Mouse (Mus musculus): ENCODE measurements around the gene Bsn. TPM values are rescaled to one million over a fixed set of nuclear protein-coding genes. Genes with fewer than 3 reads are reported as not detected.
A peak's percentile ranks its signal among the peaks of the same experiment; 100 is the strongest.

Bsn gene
- polyA plus RNA-seq, 1 experiment from 2014 or later = 4.1 TPM

- Histone ChIP-seq H3K27ac (ENCODE audit: low read depth) (no peak overlapping the region), H3K9me3 (ENCODE audit: control insufficient read depth, low read length) (no peaks in the 10 kb centered on the region), H3K9ac (ENCODE audit: low read length) (no peak overlapping the region), H3K36me3 (ENCODE audit: control insufficient read depth, insufficient read depth, low read length) (no peaks in the 10 kb centered on the region), H3K4me2 (ENCODE audit: low read length) (no peak overlapping the region), H3K4me1 (replicated peaks; ENCODE audit: control insufficient read depth, insufficient read depth, low read length) (no peaks in the 10 kb centered on the region), H3K27me3 (replicated peaks; ENCODE audit: control insufficient read depth, insufficient read depth, low read length) (no peaks in the 10 kb centered on the region), H3K4me3 (ENCODE audit: low read depth, low read length) (no peak overlapping the region)
- 88% methylated on average over 12 of the region's 12 CpGs for WGBS
- DNase-seq (ENCODE audit: low spot score) (no peak), ATAC-seq (replicated peaks; ENCODE audit: low FRiP score, low TSS enrichment, low read depth) (no peak)
Observed at GRCm38 (mm10) chr9:108153516-108154448, 36.4 kb downstream of the Bsn start.

DNA sequence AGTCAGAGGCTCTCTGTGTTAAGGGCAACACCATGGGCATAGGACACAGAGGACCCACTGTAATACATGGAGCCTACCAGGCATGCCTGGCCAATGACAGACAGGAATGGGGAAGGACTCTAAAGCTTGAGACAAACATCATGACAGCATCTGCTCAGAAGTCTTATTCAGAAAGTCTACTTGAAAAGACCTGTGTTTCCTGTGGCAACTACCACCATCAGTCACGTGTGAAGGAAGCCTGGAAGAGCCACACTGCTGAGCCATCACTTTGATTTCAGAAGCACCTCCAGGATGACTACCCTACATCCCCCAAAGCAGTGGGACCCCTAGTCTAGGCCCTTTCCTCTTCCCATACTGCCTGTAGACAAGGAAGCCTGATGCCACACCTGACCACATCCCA lies 39.7 kb downstream of the Bsn start:
- Histone ChIP-seq H3K4me1 (replicated peaks; ENCODE audit: control insufficient read depth, insufficient read depth, low read length) (no peaks in the 10 kb centered on the region), H3K4me2 (ENCODE audit: low read length) (no peak overlapping the region), H3K27ac (ENCODE audit: low read depth) (no peak overlapping the region), H3K27me3 (replicated peaks; ENCODE audit: control insufficient read depth, insufficient read depth, low read length) (no peaks in the 10 kb centered on the region), H3K9me3 (ENCODE audit: control insufficient read depth, low read length) (no peaks in the 10 kb centered on the region), H3K36me3 (ENCODE audit: control insufficient read depth, insufficient read depth, low read length) (no peaks in the 10 kb centered on the region), H3K4me3 (ENCODE audit: low read depth, low read length) (no peak overlapping the region), H3K9ac (ENCODE audit: low read length) (no peak overlapping the region)
- 70% methylated on average over 1 of the region's 1 CpGs for WGBS
- ATAC-seq (replicated peaks; ENCODE audit: low FRiP score, low TSS enrichment, low read depth) (no peak), DNase-seq (ENCODE audit: low spot score) (no peak)

GRCm38 (mm10) chr9:108149817-108150216 lies 40.4 kb downstream of the Bsn start:
- Histone ChIP-seq H3K4me3 (ENCODE audit: low read depth, low read length) (no peak overlapping the region), H3K4me1 (replicated peaks; ENCODE audit: control insufficient read depth, insufficient read depth, low read length) (no peaks in the 10 kb centered on the region), H3K27ac (ENCODE audit: low read depth) (no peak overlapping the region), H3K27me3 (replicated peaks; ENCODE audit: control insufficient read depth, insufficient read depth, low read length) (no peaks in the 10 kb centered on the region), H3K9me3 (ENCODE audit: control insufficient read depth, low read length) (no peaks in the 10 kb centered on the region), H3K9ac (ENCODE audit: low read length) (no peak overlapping the region), H3K4me2 (ENCODE audit: low read length) (no peak overlapping the region), H3K36me3 (ENCODE audit: control insufficient read depth, insufficient read depth, low read length) (no peaks in the 10 kb centered on the region)
- ATAC-seq (replicated peaks; ENCODE audit: low FRiP score, low TSS enrichment, low read depth) = no peak
- DNase-seq (ENCODE audit: low spot score) = no peak
- WGBS = 46% methylated on average over 4 of the region's 4 CpGs

GRCm38 (mm10) chr9:108147606-108148005 lies 42.6 kb downstream of the Bsn start:
- no peak overlapping the region for H3K4me2 ChIP-seq (ENCODE audit: low read length)
- ATAC-seq (replicated peaks; ENCODE audit: low FRiP score, low TSS enrichment, low read depth) (no peak), DNase-seq (ENCODE audit: low spot score) (no peak)
- H3K9me3 ChIP-seq (ENCODE audit: control insufficient read depth, low read length) = no peaks in the 10 kb centered on the region
- WGBS = 78% methylated on average over 5 of the region's 5 CpGs
- H3K27me3 ChIP-seq (replicated peaks; ENCODE audit: control insufficient read depth, insufficient read depth, low read length) = no peaks in the 10 kb centered on the region
- H3K4me1 ChIP-seq (replicated peaks; ENCODE audit: control insufficient read depth, insufficient read depth, low read length) = no peaks in the 10 kb centered on the region
- H3K36me3 ChIP-seq (ENCODE audit: control insufficient read depth, insufficient read depth, low read length) = no peaks in the 10 kb centered on the region
- H3K4me3 ChIP-seq (ENCODE audit: low read depth, low read length) = no peak overlapping the region
- H3K27ac ChIP-seq (ENCODE audit: low read depth) = no peak overlapping the region
- H3K9ac ChIP-seq (ENCODE audit: low read length) = no peak overlapping the region

DNA sequence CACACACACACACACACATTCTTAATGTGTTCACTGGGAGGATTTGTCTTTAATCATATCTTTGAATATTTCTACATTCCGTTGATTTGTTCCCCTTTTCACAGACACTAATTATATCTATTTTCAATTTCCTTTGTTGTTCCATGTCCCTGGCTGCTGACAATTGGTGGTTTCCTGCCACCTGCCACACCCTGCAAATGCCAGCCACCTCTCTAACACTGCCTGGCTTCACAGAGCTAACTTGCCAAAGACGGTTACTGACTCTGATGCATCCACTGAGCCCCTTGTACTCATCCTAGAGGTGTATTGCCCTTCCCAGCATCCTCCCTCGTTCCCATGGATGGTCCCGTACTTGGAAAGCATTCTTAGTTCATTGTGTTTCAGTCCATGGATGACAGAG lies 43.7 kb downstream of the Bsn start:
- H3K9me3 ChIP-seq (ENCODE audit: control insufficient read depth, low read length) = no peaks in the 10 kb centered on the region
- no peak overlapping the region for H3K4me3 ChIP-seq (ENCODE audit: low read depth, low read length)
- H3K27ac ChIP-seq (ENCODE audit: low read depth) = no peak overlapping the region
- no peak for DNase-seq (ENCODE audit: low spot score)
- no peaks in the 10 kb centered on the region for H3K27me3 ChIP-seq (replicated peaks; ENCODE audit: control insufficient read depth, insufficient read depth, low read length)
- no peak for ATAC-seq (replicated peaks; ENCODE audit: low FRiP score, low TSS enrichment, low read depth)
- no peaks in the 10 kb centered on the region for H3K36me3 ChIP-seq (ENCODE audit: control insufficient read depth, insufficient read depth, low read length)
- H3K9ac ChIP-seq (ENCODE audit: low read length) = no peak overlapping the region
- no peaks in the 10 kb centered on the region for H3K4me1 ChIP-seq (replicated peaks; ENCODE audit: control insufficient read depth, insufficient read depth, low read length)
- WGBS = 72% methylated on average over 4 of the region's 4 CpGs
- no peak overlapping the region for H3K4me2 ChIP-seq (ENCODE audit: low read length)

- Histone ChIP-seq H3K27me3 (replicated peaks; ENCODE audit: control insufficient read depth, insufficient read depth, low read length) (no peaks in the 10 kb centered on the region), H3K9ac (ENCODE audit: low read length) (no peak overlapping the region), H3K36me3 (ENCODE audit: control insufficient read depth, insufficient read depth, low read length) (no peaks in the 10 kb centered on the region), H3K4me2 (ENCODE audit: low read length) (no peak overlapping the region), H3K4me3 (ENCODE audit: low read depth, low read length) (no peak overlapping the region), H3K9me3 (ENCODE audit: control insufficient read depth, low read length) (no peaks in the 10 kb centered on the region), H3K4me1 (replicated peaks; ENCODE audit: control insufficient read depth, insufficient read depth, low read length) (no peaks in the 10 kb centered on the region), H3K27ac (ENCODE audit: low read depth) (no peak overlapping the region)
- DNase-seq (ENCODE audit: low spot score) (no peak), ATAC-seq (replicated peaks; ENCODE audit: low FRiP score, low TSS enrichment, low read depth) (no peak)
- WGBS = 67% methylated on average over 6 of the region's 6 CpGs
Observed at GRCm38 (mm10) chr9:108145740-108146139, 44.4 kb downstream of the Bsn start.

- Histone ChIP-seq H3K4me1 (replicated peaks; ENCODE audit: control insufficient read depth, insufficient read depth, low read length) (no peaks in the 10 kb centered on the region), H3K27ac (ENCODE audit: low read depth) (0 out of 2 replicates have a peak overlapping the region, but pooled peaks have one; percentile 5), H3K36me3 (ENCODE audit: control insufficient read depth, insufficient read depth, low read length) (no peaks in the 10 kb centered on the region), H3K9me3 (ENCODE audit: control insufficient read depth, low read length) (no peaks in the 10 kb centered on the region), H3K27me3 (replicated peaks; ENCODE audit: control insufficient read depth, insufficient read depth, low read length) (no peaks in the 10 kb centered on the region), H3K4me3 (ENCODE audit: low read depth, low read length) (no peak overlapping the region), H3K4me2 (ENCODE audit: low read length) (no peak overlapping the region), H3K9ac (ENCODE audit: low read length) (no peak overlapping the region)
- 69% methylated on average over 17 of the region's 17 CpGs for WGBS
- peak; percentile 71 for ATAC-seq (replicated peaks; ENCODE audit: low FRiP score, low TSS enrichment, low read depth)
- DNase-seq (ENCODE audit: low spot score) = no peak
Observed at GRCm38 (mm10) chr9:108144371-108145270, 45.6 kb downstream of the Bsn start.

- H3K4me3 ChIP-seq (ENCODE audit: low read depth, low read length) = no peak overlapping the region
- 85% methylated on average over 2 of the region's 2 CpGs for WGBS
- H3K4me1 ChIP-seq (replicated peaks; ENCODE audit: control insufficient read depth, insufficient read depth, low read length) = no peaks in the 10 kb centered on the region
- H3K27me3 ChIP-seq (replicated peaks; ENCODE audit: control insufficient read depth, insufficient read depth, low read length) = no peaks in the 10 kb centered on the region
- no peak overlapping the region for H3K4me2 ChIP-seq (ENCODE audit: low read length)
- ATAC-seq (replicated peaks; ENCODE audit: low FRiP score, low TSS enrichment, low read depth) = no peak
- no peak overlapping the region for H3K27ac ChIP-seq (ENCODE audit: low read depth)
- no peak for DNase-seq (ENCODE audit: low spot score)
- H3K36me3 ChIP-seq (ENCODE audit: control insufficient read depth, insufficient read depth, low read length) = no peaks in the 10 kb centered on the region
- H3K9ac ChIP-seq (ENCODE audit: low read length) = no peak overlapping the region
- H3K9me3 ChIP-seq (ENCODE audit: control insufficient read depth, low read length) = no peaks in the 10 kb centered on the region
Observed at GRCm38 (mm10) chr9:108143470-108143869, 46.7 kb downstream of the Bsn start.
